Mouse (Mus musculus): ENCODE measurements around the gene Trim66. TPM values are rescaled to one million over a fixed set of nuclear protein-coding genes. Genes with fewer than 3 reads are reported as not detected.
A peak's percentile ranks its signal among the peaks of the same experiment; 100 is the strongest.

Gene Trim66
- polyA plus RNA-seq, 1 experiment from 2014 or later, result 0.37 TPM

GRCm38 (mm10) chr7:109492616-109493318 lies 15.2 kb downstream of the Trim66 start:
- WGBS, result 48% methylated on average over 18 of the region's 18 CpGs
- Histone ChIP-seq H3K4me1 (replicated peaks; ENCODE audit: control insufficient read depth, insufficient read depth, low read length) (peaks cover 9% of the 10 kb centered on the region), H3K4me3 (ENCODE audit: low read depth, low read length) (no peak overlapping the region), H3K9ac (ENCODE audit: low read length) (no peak overlapping the region), H3K36me3 (ENCODE audit: control insufficient read depth, insufficient read depth, low read length) (no peaks in the 10 kb centered on the region), H3K27me3 (ENCODE audit: control insufficient read depth, insufficient read depth, low read length) (peaks cover 8% of the 10 kb centered on the region; the same call in 1 of the 2 replicates), H3K9me3 (ENCODE audit: control insufficient read depth, low read length) (no peaks in the 10 kb centered on the region), H3K27ac (ENCODE audit: low read depth, low read length) (no peak overlapping the region), H3K4me2 (ENCODE audit: low read depth, low read length, severe bottlenecking) (peak overlapping the region; percentile 39)
- DNase-seq (ENCODE audit: low spot score), result no peak
- no peak for ATAC-seq (replicated peaks; ENCODE audit: low FRiP score)

GRCm38 (mm10) chr7:109484221-109484620 lies 23.7 kb downstream of the Trim66 start:
- H3K9me3 ChIP-seq (ENCODE audit: control insufficient read depth, low read length), result no peaks in the 10 kb centered on the region
- no peaks in the 10 kb centered on the region for H3K4me1 ChIP-seq (replicated peaks; ENCODE audit: control insufficient read depth, insufficient read depth, low read length)
- ATAC-seq (replicated peaks; ENCODE audit: low FRiP score), result no peak
- WGBS, result 71% methylated on average over 5 of the region's 5 CpGs
- no peak overlapping the region for H3K9ac ChIP-seq (ENCODE audit: low read length)
- H3K4me2 ChIP-seq (ENCODE audit: low read depth, low read length, severe bottlenecking), result no peak overlapping the region
- no peak overlapping the region for H3K27ac ChIP-seq (ENCODE audit: low read depth, low read length)
- H3K4me3 ChIP-seq (ENCODE audit: low read depth, low read length), result no peak overlapping the region
- DNase-seq (ENCODE audit: low spot score), result no peak
- no peaks in the 10 kb centered on the region for H3K36me3 ChIP-seq (ENCODE audit: control insufficient read depth, insufficient read depth, low read length)
- H3K27me3 ChIP-seq (ENCODE audit: control insufficient read depth, insufficient read depth, low read length), result no peaks in the 10 kb centered on the region

- H3K9ac ChIP-seq (ENCODE audit: low read length), result no peak overlapping the region
- H3K4me3 ChIP-seq (ENCODE audit: low read depth, low read length), result no peak overlapping the region
- H3K27me3 ChIP-seq (ENCODE audit: control insufficient read depth, insufficient read depth, low read length), result no peaks in the 10 kb centered on the region
- H3K36me3 ChIP-seq (ENCODE audit: control insufficient read depth, insufficient read depth, low read length), result no peaks in the 10 kb centered on the region
- no peak for DNase-seq (ENCODE audit: low spot score)
- H3K27ac ChIP-seq (ENCODE audit: low read depth, low read length), result no peak overlapping the region
- no peak for ATAC-seq (replicated peaks; ENCODE audit: low FRiP score)
- H3K4me2 ChIP-seq (ENCODE audit: low read depth, low read length, severe bottlenecking), result peak overlapping the region; percentile 31; the same call in 1 of the 2 replicates
- 16% methylated on average over 7 of the region's 7 CpGs for WGBS
- H3K4me1 ChIP-seq (replicated peaks; ENCODE audit: control insufficient read depth, insufficient read depth, low read length), result no peaks in the 10 kb centered on the region
- no peaks in the 10 kb centered on the region for H3K9me3 ChIP-seq (ENCODE audit: control insufficient read depth, low read length)
Observed at GRCm38 (mm10) chr7:109480765-109481197, 27.2 kb downstream of the Trim66 start.

DNA sequence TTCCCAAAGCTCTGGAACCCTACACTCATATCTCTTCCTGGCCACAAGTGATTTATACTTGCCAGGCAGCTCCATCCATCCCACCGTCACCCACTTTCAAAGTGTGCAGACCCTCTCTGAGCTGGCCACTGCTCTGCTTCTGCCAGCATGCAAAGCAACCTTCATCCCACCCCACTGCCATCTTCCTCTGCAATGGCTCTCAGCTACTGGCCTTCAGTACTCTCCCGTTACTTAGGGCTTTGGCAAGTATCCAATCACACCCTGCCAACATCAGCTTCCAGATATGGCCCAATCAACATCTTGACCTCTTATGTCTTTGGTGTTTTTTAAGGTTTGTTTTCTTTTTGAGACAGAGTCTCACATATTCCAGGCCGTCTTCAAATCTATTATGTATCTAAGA lies 30.0 kb downstream of the Trim66 start:
- no peaks in the 10 kb centered on the region for H3K27me3 ChIP-seq (ENCODE audit: control insufficient read depth, insufficient read depth, low read length)
- no peak for ATAC-seq (replicated peaks; ENCODE audit: low FRiP score)
- 84% methylated on average over 3 of the region's 3 CpGs for WGBS
- no peak overlapping the region for H3K27ac ChIP-seq (ENCODE audit: low read depth, low read length)
- H3K36me3 ChIP-seq (ENCODE audit: control insufficient read depth, insufficient read depth, low read length), result no peaks in the 10 kb centered on the region
- H3K4me2 ChIP-seq (ENCODE audit: low read depth, low read length, severe bottlenecking), result no peak overlapping the region
- H3K4me3 ChIP-seq (ENCODE audit: low read depth, low read length), result no peak overlapping the region
- no peak overlapping the region for H3K9ac ChIP-seq (ENCODE audit: low read length)
- no peak for DNase-seq (ENCODE audit: low spot score)
- no peaks in the 10 kb centered on the region for H3K4me1 ChIP-seq (replicated peaks; ENCODE audit: control insufficient read depth, insufficient read depth, low read length)
- no peaks in the 10 kb centered on the region for H3K9me3 ChIP-seq (ENCODE audit: control insufficient read depth, low read length)

DNA sequence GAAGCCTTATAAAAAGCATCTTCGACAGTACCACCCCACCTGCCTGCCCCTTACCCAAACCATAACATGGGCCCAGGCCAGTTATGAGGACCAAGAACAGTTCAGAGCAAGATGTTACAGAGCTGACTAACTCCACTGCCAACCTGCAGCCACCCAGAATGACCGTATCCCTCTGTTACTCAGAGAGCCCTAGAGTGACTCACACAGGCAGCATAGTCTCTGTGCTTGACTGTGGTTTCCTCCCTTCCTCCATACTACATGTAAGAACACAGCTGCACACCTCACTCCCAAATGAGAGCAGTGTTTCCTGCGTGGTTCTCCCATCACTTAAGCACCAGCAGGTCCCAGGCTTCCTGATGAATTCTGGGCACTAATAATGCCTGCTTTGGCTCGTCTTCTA lies 37.2 kb downstream of the Trim66 start:
- no peaks in the 10 kb centered on the region for H3K4me1 ChIP-seq (replicated peaks; ENCODE audit: control insufficient read depth, insufficient read depth, low read length)
- DNase-seq (ENCODE audit: low spot score), result no peak

GRCm38 (mm10) chr7:109468262-109468701 lies 39.7 kb downstream of the Trim66 start:
- Histone ChIP-seq H3K27me3 (ENCODE audit: control insufficient read depth, insufficient read depth, low read length) (no peaks in the 10 kb centered on the region), H3K9ac (ENCODE audit: low read length) (no peak overlapping the region), H3K4me3 (ENCODE audit: low read depth, low read length) (no peak overlapping the region), H3K9me3 (ENCODE audit: control insufficient read depth, low read length) (no peaks in the 10 kb centered on the region), H3K4me2 (ENCODE audit: low read depth, low read length, severe bottlenecking) (no peak overlapping the region), H3K4me1 (replicated peaks; ENCODE audit: control insufficient read depth, insufficient read depth, low read length) (no peaks in the 10 kb centered on the region), H3K36me3 (ENCODE audit: control insufficient read depth, insufficient read depth, low read length) (no peaks in the 10 kb centered on the region), H3K27ac (ENCODE audit: low read depth, low read length) (no peak overlapping the region)
- 53% methylated on average over 6 of the region's 6 CpGs for WGBS
- no peak for ATAC-seq (replicated peaks; ENCODE audit: low FRiP score)
- no peak for DNase-seq (ENCODE audit: low spot score)

More for the DNA sequence above, 37.2 kb downstream of the Trim66 start:
- H3K9me3 ChIP-seq (ENCODE audit: control insufficient read depth, low read length), result no peaks in the 10 kb centered on the region
- no peak overlapping the region for H3K9ac ChIP-seq (ENCODE audit: low read length)
- no peak overlapping the region for H3K4me3 ChIP-seq (ENCODE audit: low read depth, low read length)
- no peak for ATAC-seq (replicated peaks; ENCODE audit: low FRiP score)
- WGBS, result 71% methylated on average over 4 of the region's 4 CpGs
- H3K36me3 ChIP-seq (ENCODE audit: control insufficient read depth, insufficient read depth, low read length), result no peaks in the 10 kb centered on the region
- H3K4me2 ChIP-seq (ENCODE audit: low read depth, low read length, severe bottlenecking), result no peak overlapping the region
- no peaks in the 10 kb centered on the region for H3K27me3 ChIP-seq (ENCODE audit: control insufficient read depth, insufficient read depth, low read length)
- no peak overlapping the region for H3K27ac ChIP-seq (ENCODE audit: low read depth, low read length)

GRCm38 (mm10) chr7:109467591-109467990 lies 40.3 kb downstream of the Trim66 start:
- no peak overlapping the region for H3K27ac ChIP-seq (ENCODE audit: low read depth, low read length)
- no peaks in the 10 kb centered on the region for H3K9me3 ChIP-seq (ENCODE audit: control insufficient read depth, low read length)
- H3K4me1 ChIP-seq (replicated peaks; ENCODE audit: control insufficient read depth, insufficient read depth, low read length), result no peaks in the 10 kb centered on the region
- H3K27me3 ChIP-seq (ENCODE audit: control insufficient read depth, insufficient read depth, low read length), result no peaks in the 10 kb centered on the region
- no peak for ATAC-seq (replicated peaks; ENCODE audit: low FRiP score)
- no peaks in the 10 kb centered on the region for H3K36me3 ChIP-seq (ENCODE audit: control insufficient read depth, insufficient read depth, low read length)
- no peak overlapping the region for H3K4me2 ChIP-seq (ENCODE audit: low read depth, low read length, severe bottlenecking)
- no peak for DNase-seq (ENCODE audit: low spot score)
- H3K9ac ChIP-seq (ENCODE audit: low read length), result no peak overlapping the region
- H3K4me3 ChIP-seq (ENCODE audit: low read depth, low read length), result no peak overlapping the region
- 63% methylated on average over 2 of the region's 2 CpGs for WGBS

DNA sequence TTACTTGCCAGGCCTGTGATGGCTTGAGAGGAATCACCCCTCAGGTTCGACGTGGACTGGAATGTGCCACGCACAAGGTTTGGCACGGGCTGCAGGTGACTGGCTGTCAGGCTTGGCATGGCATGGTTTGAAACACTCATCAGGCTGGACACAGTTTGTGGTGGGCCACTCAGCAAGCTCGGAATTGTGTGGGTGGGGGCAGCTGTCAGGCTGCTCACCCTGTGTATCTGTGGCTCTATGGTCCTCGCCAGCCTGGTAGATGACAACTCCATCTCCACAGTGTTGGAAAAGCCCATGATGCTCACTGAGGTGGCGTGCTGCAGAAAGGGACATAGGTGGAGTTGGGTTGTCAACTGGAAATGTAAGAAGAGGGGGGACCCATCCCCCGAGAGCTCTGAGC lies 47.2 kb downstream of the Trim66 start:
- Histone ChIP-seq H3K27me3 (ENCODE audit: control insufficient read depth, insufficient read depth, low read length) (no peaks in the 10 kb centered on the region), H3K9ac (ENCODE audit: low read length) (no peak overlapping the region), H3K4me3 (ENCODE audit: low read depth, low read length) (no peak overlapping the region), H3K4me2 (ENCODE audit: low read depth, low read length, severe bottlenecking) (no peak overlapping the region), H3K27ac (ENCODE audit: low read depth, low read length) (no peak overlapping the region), H3K9me3 (ENCODE audit: control insufficient read depth, low read length) (no peaks in the 10 kb centered on the region), H3K36me3 (ENCODE audit: control insufficient read depth, insufficient read depth, low read length) (no peaks in the 10 kb centered on the region), H3K4me1 (replicated peaks; ENCODE audit: control insufficient read depth, insufficient read depth, low read length) (no peaks in the 10 kb centered on the region)
- WGBS, result 92% methylated on average over 8 of the region's 8 CpGs
- ATAC-seq (replicated peaks; ENCODE audit: low FRiP score) (no peak), DNase-seq (ENCODE audit: low spot score) (no peak)

GRCm38 (mm10) chr7:109456563-109456962 lies 51.4 kb downstream of the Trim66 start:
- Histone ChIP-seq H3K27ac (ENCODE audit: low read depth, low read length) (no peak overlapping the region), H3K4me3 (ENCODE audit: low read depth, low read length) (no peak overlapping the region), H3K9ac (ENCODE audit: low read length) (no peak overlapping the region), H3K9me3 (ENCODE audit: control insufficient read depth, low read length) (no peaks in the 10 kb centered on the region), H3K27me3 (ENCODE audit: control insufficient read depth, insufficient read depth, low read length) (no peaks in the 10 kb centered on the region), H3K4me2 (ENCODE audit: low read depth, low read length, severe bottlenecking) (no peak overlapping the region), H3K36me3 (ENCODE audit: control insufficient read depth, insufficient read depth, low read length) (no peaks in the 10 kb centered on the region), H3K4me1 (replicated peaks; ENCODE audit: control insufficient read depth, insufficient read depth, low read length) (no peaks in the 10 kb centered on the region)
- ATAC-seq (replicated peaks; ENCODE audit: low FRiP score), result no peak
- 78% methylated on average over 6 of the region's 6 CpGs for WGBS
- no peak for DNase-seq (ENCODE audit: low spot score)
